Mouse (Mus musculus): ENCODE data around the gene Tppp3. TPM values are rescaled to one million over a fixed set of nuclear protein-coding genes. Genes with fewer than 3 reads are reported as not detected.

The Tppp3 gene
- polyA plus RNA-seq, 1 experiment from 2014 or later = 204 TPM

GRCm38 (mm10) chr8:105509997-105510735 is 38.8 kb upstream of the Tppp3 start:
- no peak overlapping the region for H3K9ac ChIP-seq
- ATAC-seq (ENCODE audit: low FRiP score) (no peak), DNase-seq (ENCODE audit: low spot score) (no peak)
- H3K9me3 ChIP-seq (ENCODE audit: control insufficient read depth, low read length) = no peaks in the 10 kb centered on the region
- no peaks in the 10 kb centered on the region for H3K27me3 ChIP-seq (ENCODE audit: control insufficient read depth, insufficient read depth, low read length)
- no peaks in the 10 kb centered on the region for H3K4me1 ChIP-seq (replicated peaks; ENCODE audit: control insufficient read depth, insufficient read depth, low read length)
- no peaks in the 10 kb centered on the region for H3K36me3 ChIP-seq (replicated peaks; ENCODE audit: control insufficient read depth, insufficient read depth)
- H3K27ac ChIP-seq = no peak overlapping the region
- WGBS = 54% methylated on average over 12 of the region's 12 CpGs
- H3K4me2 ChIP-seq (replicated peaks) = no peak overlapping the region
- no peak overlapping the region for H3K4me3 ChIP-seq (replicated peaks; ENCODE audit: low read length)

GRCm38 (mm10) chr8:105508758-105509157 is 37.4 kb upstream of the Tppp3 start:
- Histone ChIP-seq H3K4me1 (replicated peaks; ENCODE audit: control insufficient read depth, insufficient read depth, low read length) (no peaks in the 10 kb centered on the region), H3K27ac (no peak overlapping the region), H3K27me3 (ENCODE audit: control insufficient read depth, insufficient read depth, low read length) (no peaks in the 10 kb centered on the region), H3K36me3 (replicated peaks; ENCODE audit: control insufficient read depth, insufficient read depth) (no peaks in the 10 kb centered on the region), H3K4me2 (replicated peaks) (no peak overlapping the region), H3K9ac (no peak overlapping the region), H3K4me3 (replicated peaks; ENCODE audit: low read length) (no peak overlapping the region), H3K9me3 (ENCODE audit: control insufficient read depth, low read length) (no peaks in the 10 kb centered on the region)
- ATAC-seq (ENCODE audit: low FRiP score) (no peak), DNase-seq (ENCODE audit: low spot score) (no peak)
- WGBS = 30% methylated on average over 2 of the region's 2 CpGs

- H3K27ac ChIP-seq = no peak overlapping the region
- no peaks in the 10 kb centered on the region for H3K36me3 ChIP-seq (replicated peaks; ENCODE audit: control insufficient read depth, insufficient read depth)
- H3K9me3 ChIP-seq (ENCODE audit: control insufficient read depth, low read length) = no peaks in the 10 kb centered on the region
- DNase-seq (ENCODE audit: low spot score) = no peak
- no peak overlapping the region for H3K4me3 ChIP-seq (replicated peaks; ENCODE audit: low read length)
- no peaks in the 10 kb centered on the region for H3K27me3 ChIP-seq (ENCODE audit: control insufficient read depth, insufficient read depth, low read length)
- WGBS = 79% methylated on average over 6 of the region's 6 CpGs
- no peak for ATAC-seq (ENCODE audit: low FRiP score)
- H3K4me2 ChIP-seq (replicated peaks) = no peak overlapping the region
- no peak overlapping the region for H3K9ac ChIP-seq
- no peaks in the 10 kb centered on the region for H3K4me1 ChIP-seq (replicated peaks; ENCODE audit: control insufficient read depth, insufficient read depth, low read length)
Measured at GRCm38 (mm10) chr8:105506977-105507376, 35.7 kb upstream of the Tppp3 start.

- DNase-seq (ENCODE audit: low spot score) = no peak
- no peak overlapping the region for H3K4me3 ChIP-seq (replicated peaks; ENCODE audit: low read length)
- no peaks in the 10 kb centered on the region for H3K27me3 ChIP-seq (ENCODE audit: control insufficient read depth, insufficient read depth, low read length)
- H3K9me3 ChIP-seq (ENCODE audit: control insufficient read depth, low read length) = no peaks in the 10 kb centered on the region
- WGBS = 92% methylated on average over 3 of the region's 3 CpGs
- H3K27ac ChIP-seq = no peak overlapping the region; the same call in 1 of the 2 replicates
- no peak overlapping the region for H3K4me2 ChIP-seq (replicated peaks)
- ATAC-seq (ENCODE audit: low FRiP score) = no peak
- H3K9ac ChIP-seq = no peak overlapping the region
- H3K36me3 ChIP-seq (replicated peaks; ENCODE audit: control insufficient read depth, insufficient read depth) = no peaks in the 10 kb centered on the region
- no peaks in the 10 kb centered on the region for H3K4me1 ChIP-seq (replicated peaks; ENCODE audit: control insufficient read depth, insufficient read depth, low read length)
Measured at GRCm38 (mm10) chr8:105504617-105505016, 33.3 kb upstream of the Tppp3 start.

- Histone ChIP-seq H3K27ac (no peak overlapping the region), H3K4me1 (replicated peaks; ENCODE audit: control insufficient read depth, insufficient read depth, low read length) (peaks cover 14% of the 10 kb centered on the region), H3K9me3 (ENCODE audit: control insufficient read depth, low read length) (no peaks in the 10 kb centered on the region), H3K9ac (no peak overlapping the region), H3K36me3 (replicated peaks; ENCODE audit: control insufficient read depth, insufficient read depth) (no peaks in the 10 kb centered on the region), H3K4me2 (replicated peaks) (no peak overlapping the region), H3K27me3 (ENCODE audit: control insufficient read depth, insufficient read depth, low read length) (no peaks in the 10 kb centered on the region), H3K4me3 (replicated peaks; ENCODE audit: low read length) (no peak overlapping the region)
- DNase-seq (ENCODE audit: low spot score) = no peak
- WGBS = 74% methylated on average over 12 of the region's 12 CpGs
- ATAC-seq (ENCODE audit: low FRiP score) = no peak
Measured at GRCm38 (mm10) chr8:105499787-105500186, 28.5 kb upstream of the Tppp3 start.

GRCm38 (mm10) chr8:105496439-105497180 is 25.3 kb upstream of the Tppp3 start, which contains the start of gene Zdhhc1:
Zdhhc1 (minus strand) TSS chr8:105496902.
- H3K9ac ChIP-seq = peak within 1 kb of the TSS; percentile 86
- under 1% methylated on average over 68 of the region's 68 CpGs for WGBS
- no peaks in the 10 kb centered on the region for H3K27me3 ChIP-seq (ENCODE audit: control insufficient read depth, insufficient read depth, low read length)
- H3K4me2 ChIP-seq (replicated peaks) = peak within 1 kb of the TSS; percentile 92
- ATAC-seq (ENCODE audit: low FRiP score) (peak; percentile 93), DNase-seq (ENCODE audit: low spot score) (peak; percentile 90)
- peaks cover 14% of the 10 kb centered on the region for H3K4me1 ChIP-seq (replicated peaks; ENCODE audit: control insufficient read depth, insufficient read depth, low read length)
- peak within 1 kb of the TSS; percentile 85 for H3K27ac ChIP-seq
- H3K36me3 ChIP-seq (replicated peaks; ENCODE audit: control insufficient read depth, insufficient read depth) = no peaks in the 10 kb centered on the region
- H3K9me3 ChIP-seq (ENCODE audit: control insufficient read depth, low read length) = no peaks in the 10 kb centered on the region
- peak within 1 kb of the TSS; percentile 80 for H3K4me3 ChIP-seq (replicated peaks; ENCODE audit: low read length)

- H3K4me1 ChIP-seq (replicated peaks; ENCODE audit: control insufficient read depth, insufficient read depth, low read length) = peaks cover 14% of the 10 kb centered on the region
- DNase-seq (ENCODE audit: low spot score) = no peak
- ATAC-seq (ENCODE audit: low FRiP score) = peak; percentile 31; the same call in 1 of the 2 replicates
- no peaks in the 10 kb centered on the region for H3K9me3 ChIP-seq (ENCODE audit: control insufficient read depth, low read length)
- H3K27me3 ChIP-seq (ENCODE audit: control insufficient read depth, insufficient read depth, low read length) = no peaks in the 10 kb centered on the region
- 21% methylated on average over 17 of the region's 17 CpGs for WGBS
- H3K4me2 ChIP-seq (replicated peaks) = peak overlapping the region; percentile 92
- peak overlapping the region; percentile 86 for H3K9ac ChIP-seq
- H3K36me3 ChIP-seq (replicated peaks; ENCODE audit: control insufficient read depth, insufficient read depth) = no peaks in the 10 kb centered on the region
- H3K4me3 ChIP-seq (replicated peaks; ENCODE audit: low read length) = peak overlapping the region; percentile 80
- H3K27ac ChIP-seq = peak overlapping the region; percentile 85
Measured at GRCm38 (mm10) chr8:105495350-105496302, 24.3 kb upstream of the Tppp3 start.

- ATAC-seq (ENCODE audit: low FRiP score) (no peak), DNase-seq (ENCODE audit: low spot score) (no peak)
- H3K4me3 ChIP-seq (replicated peaks; ENCODE audit: low read length) = no peak overlapping the region
- no peaks in the 10 kb centered on the region for H3K9me3 ChIP-seq (ENCODE audit: control insufficient read depth, low read length)
- H3K27me3 ChIP-seq (ENCODE audit: control insufficient read depth, insufficient read depth, low read length) = no peaks in the 10 kb centered on the region
- H3K36me3 ChIP-seq (replicated peaks; ENCODE audit: control insufficient read depth, insufficient read depth) = no peaks in the 10 kb centered on the region
- H3K4me1 ChIP-seq (replicated peaks; ENCODE audit: control insufficient read depth, insufficient read depth, low read length) = peaks cover 14% of the 10 kb centered on the region
- no peak overlapping the region for H3K4me2 ChIP-seq (replicated peaks)
- H3K27ac ChIP-seq = 0 out of 2 replicates have a peak overlapping the region, but pooled peaks have one; percentile 41
- 90% methylated on average over 3 of the region's 3 CpGs for WGBS
- H3K9ac ChIP-seq = no peak overlapping the region
Measured at GRCm38 (mm10) chr8:105494566-105494965, 23.2 kb upstream of the Tppp3 start.

GRCm38 (mm10) chr8:105493495-105493894 is 22.2 kb upstream of the Tppp3 start:
- Histone ChIP-seq H3K4me2 (replicated peaks) (no peak overlapping the region), H3K36me3 (replicated peaks; ENCODE audit: control insufficient read depth, insufficient read depth) (no peaks in the 10 kb centered on the region), H3K4me3 (replicated peaks; ENCODE audit: low read length) (no peak overlapping the region), H3K27ac (no peak overlapping the region), H3K4me1 (replicated peaks; ENCODE audit: control insufficient read depth, insufficient read depth, low read length) (peaks cover 14% of the 10 kb centered on the region), H3K27me3 (ENCODE audit: control insufficient read depth, insufficient read depth, low read length) (no peaks in the 10 kb centered on the region), H3K9ac (no peak overlapping the region), H3K9me3 (ENCODE audit: control insufficient read depth, low read length) (no peaks in the 10 kb centered on the region)
- ATAC-seq (ENCODE audit: low FRiP score) (no peak), DNase-seq (ENCODE audit: low spot score) (no peak)
- 67% methylated on average over 3 of the region's 3 CpGs for WGBS

Data from hindbrain, embryonic 14.5 days (tissue).